Mouse (Mus musculus) bone marrow macrophage, adult 2 months (primary cell): ENCODE data around the gene Tub. TPM values are rescaled to one million over a fixed set of nuclear protein-coding genes. Genes with fewer than 3 reads are reported as not detected.
A peak's percentile ranks its signal among the peaks of the same experiment; 100 is the strongest.

ENCODE experiments used
- H3K27ac ChIP-seq: 2 replicates; pipeline ENCODE4 v1.5.1; 2012; ENCODE audit warnings: low read depth, low read length; ENCODE audit not compliant: insufficient read depth
- H3K4me1 ChIP-seq: 2 replicates; pipeline ENCODE4 v1.6.1; 2012; ENCODE audit warnings: low read length; ENCODE audit not compliant: control insufficient read depth, insufficient read depth
- H3K4me3 ChIP-seq: 2 replicates; pipeline ENCODE4 v1.5.1; 2012; ENCODE audit warnings: mild to moderate bottlenecking, low read length, moderate library complexity; ENCODE audit not compliant: insufficient read depth
- CTCF ChIP-seq: IDR thresholded peaks from 2 replicates; pipeline ENCODE4 v1.5.1; 2012; ENCODE audit warnings: low read depth, mild to moderate bottlenecking, low read length, moderate library complexity
- POLR2A ChIP-seq: IDR thresholded peaks from 2 replicates; pipeline ENCODE4 v1.6.1; 2012; ENCODE audit warnings: mild to moderate bottlenecking, low read depth, low read length, borderline replicate concordance
- polyA plus RNA-seq: library from polyadenylated mRNA; stranded (reverse); fragments of >200 nt; gene quantifications from 2 replicates; pipeline ENCODE4 v1.2.4, GENCODE M21; 2012; ENCODE audit not compliant: missing spikeins, insufficient read depth, insufficient read length

The Tub gene
- polyA plus RNA-seq, 1 experiment = not detected

GRCm38 (mm10) chr7:109009260-109009659 lies 59.1 kb downstream of the Tub start:
- no peak overlapping the region for H3K27ac ChIP-seq
- no peak overlapping the region for H3K4me3 ChIP-seq
- H3K4me1 ChIP-seq = no peaks in the 10 kb centered on the region
- TF ChIP-seq POLR2A = no peak
- no peak for TF ChIP-seq CTCF

- Histone ChIP-seq H3K27ac (no peak overlapping the region), H3K4me1 (no peaks in the 10 kb centered on the region), H3K4me3 (no peak overlapping the region)
- TF ChIP-seq POLR2A (no peak), CTCF (no peak)
Observed at GRCm38 (mm10) chr7:109010720-109011595, 60.8 kb downstream of the Tub start.

GRCm38 (mm10) chr7:109011596-109012180 lies 61.5 kb downstream of the Tub start:
- Histone ChIP-seq H3K4me1 (no peaks in the 10 kb centered on the region), H3K27ac (no peak overlapping the region), H3K4me3 (no peak overlapping the region)
- TF ChIP-seq CTCF = no peak
- TF ChIP-seq POLR2A = no peak

- Histone ChIP-seq H3K4me1 (no peaks in the 10 kb centered on the region), H3K4me3 (no peak overlapping the region), H3K27ac (no peak overlapping the region)
- TF ChIP-seq CTCF (no peak), POLR2A (no peak)
Observed at GRCm38 (mm10) chr7:109012575-109012974, 62.4 kb downstream of the Tub start.

- TF ChIP-seq CTCF = no peak
- TF ChIP-seq POLR2A = no peak
Observed at GRCm38 (mm10) chr7:109012998-109013625, 63.0 kb downstream of the Tub start.

GRCm38 (mm10) chr7:109014851-109015250 lies 64.7 kb downstream of the Tub start:
- no peak overlapping the region for H3K4me3 ChIP-seq
- TF ChIP-seq POLR2A (no peak), CTCF (no peak)
- no peak overlapping the region for H3K27ac ChIP-seq
- no peaks in the 10 kb centered on the region for H3K4me1 ChIP-seq

More at GRCm38 (mm10) chr7:109012998-109013625, 63.0 kb downstream of the Tub start:
- Histone ChIP-seq H3K4me1 (no peaks in the 10 kb centered on the region), H3K27ac (no peak overlapping the region), H3K4me3 (no peak overlapping the region)

- no peak overlapping the region for H3K27ac ChIP-seq
- TF ChIP-seq POLR2A (no peak), CTCF (no peak)
- H3K4me1 ChIP-seq = no peaks in the 10 kb centered on the region
- H3K4me3 ChIP-seq = no peak overlapping the region
Observed at GRCm38 (mm10) chr7:109016378-109016923, 66.3 kb downstream of the Tub start.

- Histone ChIP-seq H3K27ac (no peak overlapping the region), H3K4me1 (no peaks in the 10 kb centered on the region), H3K4me3 (no peak overlapping the region)
- TF ChIP-seq CTCF (no peak), POLR2A (no peak)
Observed at GRCm38 (mm10) chr7:109019243-109019642, 69.1 kb downstream of the Tub start.

GRCm38 (mm10) chr7:109021428-109021827 lies 71.3 kb downstream of the Tub start:
- Histone ChIP-seq H3K4me3 (no peak overlapping the region), H3K4me1 (no peaks in the 10 kb centered on the region), H3K27ac (no peak overlapping the region)
- TF ChIP-seq CTCF = peak; percentile 52; the same call in 1 of the 2 replicates
- TF ChIP-seq POLR2A = no peak
